Mouse (Mus musculus) hindbrain, embryonic 11.5 days (tissue): ENCODE data around the gene Asic2. TPM values are rescaled to one million over a fixed set of nuclear protein-coding genes. Genes with fewer than 3 reads are reported as not detected.
A peak's percentile ranks its signal among the peaks of the same experiment; 100 is the strongest.

Experiments used
- ATAC-seq: fragments of 200-750 bp; cut with Nextera tagmentation; 2 replicates; pipeline ENCODE4 v1.8.0; 2017; ENCODE audit warnings: mild to moderate bottlenecking, moderate TSS enrichment, moderate library complexity; ENCODE audit not compliant: low FRiP score
- DNase-seq: peaks from one replicate; pipeline ENCODE4 v3.0.0-alpha.2; 2015; ENCODE audit warnings: low spot score
- H3K27ac ChIP-seq: fragments of 300-500 bp; sonication (generic); 2 replicates; pipeline ENCODE4 v1.5.1; 2014; ENCODE audit warnings: mild to moderate bottlenecking, low read depth, low read length
- H3K27me3 ChIP-seq: fragments of 300-500 bp; sonication (generic); 2 replicates; pipeline ENCODE4 v1.6.1; 2014; ENCODE audit warnings: mild to moderate bottlenecking, low read length, moderate library complexity, mixed read lengths; ENCODE audit not compliant: control insufficient read depth, insufficient read depth
- H3K36me3 ChIP-seq: fragments of 300-500 bp; sonication (generic); 2 replicates; pipeline ENCODE4 v1.6.1; 2014; ENCODE audit warnings: mild to moderate bottlenecking, low read length, moderate library complexity, mixed read lengths; ENCODE audit not compliant: control insufficient read depth, insufficient read depth
- H3K4me1 ChIP-seq: fragments of 300-500 bp; sonication (generic); replicated peaks from 2 replicates; pipeline ENCODE4 v1.6.1; 2014; ENCODE audit warnings: low read length, mixed read lengths; ENCODE audit not compliant: control insufficient read depth, insufficient read depth
- H3K4me2 ChIP-seq: fragments of 300-500 bp; sonication (generic); replicated peaks from 2 replicates; pipeline ENCODE4 v1.6.1; 2014; ENCODE audit warnings: mild to moderate bottlenecking, low read depth, low read length
- H3K4me3 ChIP-seq: fragments of 300-500 bp; sonication (generic); 2 replicates; pipeline ENCODE4 v1.5.1; 2014; ENCODE audit warnings: low read depth, low read length
- H3K9ac ChIP-seq: fragments of 300-500 bp; sonication (generic); 2 replicates; pipeline ENCODE4 v1.6.1; 2014; ENCODE audit warnings: low read depth, low read length
- H3K9me3 ChIP-seq: fragments of 300-500 bp; sonication (generic); 2 replicates; pipeline ENCODE4 v1.6.1; 2016; ENCODE audit warnings: low read length; ENCODE audit not compliant: control insufficient read depth
- WGBS: fragments of 180-500 bp; shearing (Covaris S2); extraction: QIAGEN DNeasy Blood & Tissue Kit; methylation state at CpG from one replicate; pipeline ENCODE4 v1.1.7; 2014; 5-methylcytosine and 5-hydroxymethylcytosine counted together
- polyA plus RNA-seq: library from polyadenylated mRNA; unstranded; fragments of >200 nt; fragmentation: Nextera tagmentation; extraction: Ambion mirVana; gene quantifications from 2 replicates; pipeline ENCODE4 v1.2.1, GENCODE M21; 2014

Asic2 gene
- polyA plus RNA-seq, 1 experiment from 2014 or later = 1.7 TPM

GRCm38 (mm10) chr11:81032151-81032550 lies 936.1 kb downstream of the Asic2 start:
- DNase-seq (no peak), ATAC-seq (no peak)
- Histone ChIP-seq H3K4me1 (no peaks in the 10 kb centered on the region), H3K4me2 (no peak overlapping the region), H3K27me3 (no peaks in the 10 kb centered on the region), H3K4me3 (no peak overlapping the region), H3K9me3 (no peaks in the 10 kb centered on the region), H3K36me3 (no peaks in the 10 kb centered on the region), H3K9ac (no peak overlapping the region), H3K27ac (no peak overlapping the region)
- WGBS = 84% methylated on average over 3 of the region's 3 CpGs

- Histone ChIP-seq H3K27ac (no peak overlapping the region), H3K4me2 (no peak overlapping the region), H3K9ac (no peak overlapping the region), H3K27me3 (no peaks in the 10 kb centered on the region), H3K4me1 (no peaks in the 10 kb centered on the region), H3K36me3 (no peaks in the 10 kb centered on the region), H3K9me3 (no peaks in the 10 kb centered on the region), H3K4me3 (no peak overlapping the region)
- no peak for ATAC-seq
- no peak for DNase-seq
- WGBS = 94% methylated on average over 8 of the region's 8 CpGs
Measured at GRCm38 (mm10) chr11:81014776-81015175, 953.5 kb downstream of the Asic2 start.

- Histone ChIP-seq H3K9me3 (no peaks in the 10 kb centered on the region), H3K36me3 (no peaks in the 10 kb centered on the region), H3K27me3 (no peaks in the 10 kb centered on the region), H3K4me3 (no peak overlapping the region), H3K4me2 (no peak overlapping the region), H3K27ac (no peak overlapping the region), H3K9ac (no peak overlapping the region), H3K4me1 (no peaks in the 10 kb centered on the region)
- ATAC-seq = no peak
- WGBS = 97% methylated on average over 6 of the region's 6 CpGs
- no peak for DNase-seq
Measured at GRCm38 (mm10) chr11:81013501-81013900, 954.8 kb downstream of the Asic2 start.

GRCm38 (mm10) chr11:81010766-81011165 lies 957.5 kb downstream of the Asic2 start:
- H3K9ac ChIP-seq = no peak overlapping the region
- DNase-seq = no peak
- no peak overlapping the region for H3K4me2 ChIP-seq
- H3K27ac ChIP-seq = no peak overlapping the region
- no peaks in the 10 kb centered on the region for H3K36me3 ChIP-seq
- no peaks in the 10 kb centered on the region for H3K4me1 ChIP-seq
- H3K9me3 ChIP-seq = no peaks in the 10 kb centered on the region
- H3K27me3 ChIP-seq = no peaks in the 10 kb centered on the region
- no peak for ATAC-seq
- WGBS = 88% methylated on average over 7 of the region's 7 CpGs
- no peak overlapping the region for H3K4me3 ChIP-seq

GRCm38 (mm10) chr11:81009366-81009765 lies 958.9 kb downstream of the Asic2 start:
- DNase-seq (no peak), ATAC-seq (no peak)
- Histone ChIP-seq H3K27me3 (no peaks in the 10 kb centered on the region), H3K36me3 (no peaks in the 10 kb centered on the region), H3K4me1 (no peaks in the 10 kb centered on the region), H3K9ac (no peak overlapping the region), H3K4me2 (no peak overlapping the region), H3K4me3 (no peak overlapping the region), H3K9me3 (no peaks in the 10 kb centered on the region), H3K27ac (no peak overlapping the region)
- WGBS = 88% methylated on average over 12 of the region's 12 CpGs

GRCm38 (mm10) chr11:81005831-81006230 lies 962.4 kb downstream of the Asic2 start:
- 79% methylated on average over 2 of the region's 2 CpGs for WGBS
- peak; percentile 47 for DNase-seq
- Histone ChIP-seq H3K9ac (no peak overlapping the region), H3K4me2 (no peak overlapping the region), H3K27me3 (no peaks in the 10 kb centered on the region), H3K4me3 (no peak overlapping the region), H3K27ac (no peak overlapping the region), H3K36me3 (no peaks in the 10 kb centered on the region), H3K9me3 (no peaks in the 10 kb centered on the region), H3K4me1 (no peaks in the 10 kb centered on the region)
- no peak for ATAC-seq

- Histone ChIP-seq H3K27ac (no peak overlapping the region), H3K4me2 (no peak overlapping the region), H3K36me3 (no peaks in the 10 kb centered on the region), H3K9ac (no peak overlapping the region), H3K4me1 (no peaks in the 10 kb centered on the region), H3K9me3 (no peaks in the 10 kb centered on the region), H3K27me3 (no peaks in the 10 kb centered on the region), H3K4me3 (no peak overlapping the region)
- DNase-seq (no peak), ATAC-seq (no peak)
- WGBS = 70% methylated on average over 10 of the region's 10 CpGs
Measured at GRCm38 (mm10) chr11:81002769-81003430, 965.4 kb downstream of the Asic2 start.

- DNase-seq = no peak
Measured at GRCm38 (mm10) chr11:80995621-80996020, 972.6 kb downstream of the Asic2 start.

GRCm38 (mm10) chr11:80983530-80983929 lies 984.7 kb downstream of the Asic2 start:
- ATAC-seq = no peak
- DNase-seq = peak; percentile 32
- WGBS = 61% methylated on average over 5 of the region's 5 CpGs
- Histone ChIP-seq H3K27me3 (no peaks in the 10 kb centered on the region), H3K4me2 (no peak overlapping the region), H3K9ac (no peak overlapping the region), H3K4me3 (no peak overlapping the region), H3K27ac (no peak overlapping the region), H3K36me3 (no peaks in the 10 kb centered on the region), H3K9me3 (no peaks in the 10 kb centered on the region), H3K4me1 (no peaks in the 10 kb centered on the region)

More at GRCm38 (mm10) chr11:80995621-80996020, 972.6 kb downstream of the Asic2 start:
- no peak overlapping the region for H3K4me2 ChIP-seq
- H3K9ac ChIP-seq = no peak overlapping the region
- H3K4me1 ChIP-seq = no peaks in the 10 kb centered on the region
- no peak for ATAC-seq
- H3K27me3 ChIP-seq = no peaks in the 10 kb centered on the region
- no peaks in the 10 kb centered on the region for H3K36me3 ChIP-seq
- H3K4me3 ChIP-seq = no peak overlapping the region
- no peaks in the 10 kb centered on the region for H3K9me3 ChIP-seq
- H3K27ac ChIP-seq = no peak overlapping the region
- 89% methylated on average over 5 of the region's 5 CpGs for WGBS
